Mouse (Mus musculus) adrenal gland, adult 8-10 months (tissue): ENCODE measurements around the gene Smndc1. TPM values are rescaled to one million over a fixed set of nuclear protein-coding genes. Genes with fewer than 3 reads are reported as not detected.
"Not testable (repeated sequence)": the region's sequence is repeated elsewhere in the genome, so short reads cannot be mapped to it uniquely, and the experiment has no call there.

Source experiments
- DNase-seq: peaks from one replicate; pipeline ENCODE4 v3.0.0; 2022
- total RNA-seq, 4 experiments: library from RNA; stranded (reverse); gene quantifications; 2 replicates each; pipeline ENCODE4 v1.2.4; 2022

Smndc1 gene
- total RNA-seq, 4 experiments from 2014 or later: 40.5 to 49.4 (median 45.6) TPM

- no peak for DNase-seq
These were observed 21.9 kb upstream of the Smndc1 start for GRCm38 (mm10) chr19:53412149-53412848.

GRCm38 (mm10) chr19:53409663-53410307 is 19.4 kb upstream of the Smndc1 start:
- DNase-seq: no peak

GRCm38 (mm10) chr19:53408398-53408797 is 18.0 kb upstream of the Smndc1 start:
- peak; percentile 49 for DNase-seq

GRCm38 (mm10) chr19:53407350-53407749 is 17.0 kb upstream of the Smndc1 start:
- no peak for DNase-seq

- no peak for DNase-seq
These were observed 15.4 kb upstream of the Smndc1 start for GRCm38 (mm10) chr19:53405810-53406209.

GRCm38 (mm10) chr19:53404837-53405356 is 14.5 kb upstream of the Smndc1 start:
- DNase-seq: no peak

GRCm38 (mm10) chr19:53404219-53404836 is 13.9 kb upstream of the Smndc1 start:
- peak; percentile 91 for DNase-seq

GRCm38 (mm10) chr19:53402741-53403432 is 12.5 kb upstream of the Smndc1 start:
- no peak for DNase-seq

- DNase-seq: no peak
These were observed 10.1 kb upstream of the Smndc1 start for GRCm38 (mm10) chr19:53400332-53401110.

GRCm38 (mm10) chr19:53399213-53399612 is 8.8 kb upstream of the Smndc1 start:
- no peak for DNase-seq

- no peak for DNase-seq
These were observed 7.3 kb upstream of the Smndc1 start for GRCm38 (mm10) chr19:53397451-53398233.

GRCm38 (mm10) chr19:53395805-53396204 is 5.4 kb upstream of the Smndc1 start:
- not testable (repeated sequence) for DNase-seq

GRCm38 (mm10) chr19:53394956-53395355 is 4.6 kb upstream of the Smndc1 start:
- not testable (repeated sequence) for DNase-seq

GRCm38 (mm10) chr19:53394552-53394951 is 4.2 kb upstream of the Smndc1 start:
- DNase-seq: no peak

- no peak for DNase-seq
These were observed 3.3 kb upstream of the Smndc1 start for GRCm38 (mm10) chr19:53393646-53394045.

- no peak for DNase-seq
These were observed 2.5 kb upstream of the Smndc1 start for GRCm38 (mm10) chr19:53392781-53393343.

- DNase-seq: no peak
These were observed 1.4 kb upstream of the Smndc1 start for GRCm38 (mm10) chr19:53391787-53392186.

GRCm38 (mm10) chr19:53391386-53391785 is 1.0 kb upstream of the Smndc1 start:
- no peak for DNase-seq

- peak; percentile 54 for DNase-seq
These were observed 437 bp downstream of the Smndc1 start for GRCm38 (mm10) chr19:53389851-53390431.

- DNase-seq: no peak
These were observed 961 bp downstream of the Smndc1 start for GRCm38 (mm10) chr19:53389417-53389816.
